Mouse (Mus musculus) hindbrain, embryonic 11.5 days (tissue): ENCODE measurements around the gene Polr2c. TPM values are rescaled to one million over a fixed set of nuclear protein-coding genes. Genes with fewer than 3 reads are reported as not detected.
A peak's percentile ranks its signal among the peaks of the same experiment; 100 is the strongest.

Source experiments
- ATAC-seq: fragments of 200-750 bp; cut with Nextera tagmentation; 2 replicates; pipeline ENCODE4 v1.8.0; 2017; ENCODE audit warnings: mild to moderate bottlenecking, moderate TSS enrichment, moderate library complexity; ENCODE audit not compliant: low FRiP score
- DNase-seq: peaks from one replicate; pipeline ENCODE4 v3.0.0-alpha.2; 2015; ENCODE audit warnings: low spot score
- H3K27ac ChIP-seq: fragments of 300-500 bp; sonication (generic); 2 replicates; pipeline ENCODE4 v1.5.1; 2014; ENCODE audit warnings: mild to moderate bottlenecking, low read depth, low read length
- H3K27me3 ChIP-seq: fragments of 300-500 bp; sonication (generic); 2 replicates; pipeline ENCODE4 v1.6.1; 2014; ENCODE audit warnings: mild to moderate bottlenecking, low read length, moderate library complexity, mixed read lengths; ENCODE audit not compliant: control insufficient read depth, insufficient read depth
- H3K36me3 ChIP-seq: fragments of 300-500 bp; sonication (generic); 2 replicates; pipeline ENCODE4 v1.6.1; 2014; ENCODE audit warnings: mild to moderate bottlenecking, low read length, moderate library complexity, mixed read lengths; ENCODE audit not compliant: control insufficient read depth, insufficient read depth
- H3K4me1 ChIP-seq: fragments of 300-500 bp; sonication (generic); replicated peaks from 2 replicates; pipeline ENCODE4 v1.6.1; 2014; ENCODE audit warnings: low read length, mixed read lengths; ENCODE audit not compliant: control insufficient read depth, insufficient read depth
- H3K4me2 ChIP-seq: fragments of 300-500 bp; sonication (generic); replicated peaks from 2 replicates; pipeline ENCODE4 v1.6.1; 2014; ENCODE audit warnings: mild to moderate bottlenecking, low read depth, low read length
- H3K4me3 ChIP-seq: fragments of 300-500 bp; sonication (generic); 2 replicates; pipeline ENCODE4 v1.5.1; 2014; ENCODE audit warnings: low read depth, low read length
- H3K9ac ChIP-seq: fragments of 300-500 bp; sonication (generic); 2 replicates; pipeline ENCODE4 v1.6.1; 2014; ENCODE audit warnings: low read depth, low read length
- H3K9me3 ChIP-seq: fragments of 300-500 bp; sonication (generic); 2 replicates; pipeline ENCODE4 v1.6.1; 2016; ENCODE audit warnings: low read length; ENCODE audit not compliant: control insufficient read depth
- WGBS: fragments of 180-500 bp; shearing (Covaris S2); extraction: QIAGEN DNeasy Blood & Tissue Kit; methylation state at CpG from one replicate; pipeline ENCODE4 v1.1.7; 2014; 5-methylcytosine and 5-hydroxymethylcytosine counted together
- polyA plus RNA-seq: library from polyadenylated mRNA; unstranded; fragments of >200 nt; fragmentation: Nextera tagmentation; extraction: Ambion mirVana; gene quantifications from 2 replicates; pipeline ENCODE4 v1.2.1, GENCODE M21; 2014

The Polr2c gene
- 159 and 165 TPM in 2 replicates for polyA plus RNA-seq

GRCm38 (mm10) chr8:94857346-94858173, at the start of gene Polr2c:
Gene Polr2c, plus strand, starts transcription at chr8:94857450.
- Histone ChIP-seq H3K4me2 (peak within 1 kb of the TSS; percentile 80), H3K36me3 (peaks cover 3% of the 10 kb centered on the region; the same call in 1 of the 2 replicates), H3K9ac (peak within 1 kb of the TSS; percentile 93), H3K27ac (peak within 1 kb of the TSS; percentile 42; the same call in 1 of the 2 replicates), H3K27me3 (no peaks in the 10 kb centered on the region), H3K9me3 (no peaks in the 10 kb centered on the region), H3K4me1 (no peaks in the 10 kb centered on the region; the same call in 1 of the 2 replicates), H3K4me3 (peak within 1 kb of the TSS; percentile 98)
- under 1% methylated on average over 68 of the region's 68 CpGs for WGBS
- ATAC-seq (peak; percentile 85), DNase-seq (peak; percentile 96)

DNA sequence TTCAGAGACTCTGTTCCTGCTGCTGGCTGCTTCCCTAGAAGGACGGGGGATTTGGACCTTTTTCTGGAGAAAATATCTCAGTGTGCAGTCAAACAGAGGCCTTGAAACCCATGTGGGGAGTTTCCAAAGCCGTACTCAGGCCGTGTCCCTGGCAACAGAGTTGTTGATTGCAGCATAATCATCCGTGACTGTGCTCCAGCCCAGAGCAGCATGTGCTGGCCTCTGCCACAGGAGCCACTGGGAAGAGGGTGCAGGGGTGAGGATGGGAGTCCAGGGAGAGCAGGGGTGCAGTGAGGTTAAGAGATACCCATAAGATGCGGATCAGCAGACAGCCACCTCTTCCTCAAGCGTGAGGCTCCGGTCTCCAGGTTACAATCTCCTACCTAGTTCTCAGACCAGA, 49.7 kb upstream of the Polr2c start:
- DNase-seq (no peak), ATAC-seq (no peak)
- Histone ChIP-seq H3K9ac (no peak overlapping the region), H3K4me3 (no peak overlapping the region), H3K27ac (no peak overlapping the region), H3K9me3 (no peaks in the 10 kb centered on the region), H3K36me3 (no peaks in the 10 kb centered on the region), H3K4me1 (no peaks in the 10 kb centered on the region), H3K27me3 (no peaks in the 10 kb centered on the region), H3K4me2 (no peak overlapping the region)
- WGBS = 61% methylated on average over 7 of the region's 7 CpGs

DNA sequence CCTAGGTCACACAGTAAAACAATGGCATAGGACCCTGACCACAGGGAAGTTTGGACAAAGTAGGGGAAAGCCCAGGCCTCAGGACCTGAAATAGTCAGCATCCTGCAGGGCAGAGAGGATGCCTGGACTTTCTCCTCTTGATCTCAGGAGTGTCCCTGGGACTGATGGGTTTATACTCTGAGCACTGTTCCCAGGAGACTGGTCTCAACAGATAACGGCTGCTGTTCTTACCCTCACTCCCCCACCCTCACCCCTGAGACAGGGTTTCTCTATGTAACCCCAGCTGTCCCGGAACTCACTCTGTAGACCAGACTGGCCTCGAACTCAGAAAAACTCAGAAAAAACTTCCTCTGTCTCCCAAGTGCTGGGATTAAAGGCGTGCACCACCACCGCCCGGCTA, 48.9 kb upstream of the Polr2c start:
- Histone ChIP-seq H3K9me3 (no peaks in the 10 kb centered on the region), H3K4me3 (no peak overlapping the region), H3K27me3 (no peaks in the 10 kb centered on the region), H3K9ac (no peak overlapping the region), H3K4me2 (no peak overlapping the region), H3K27ac (no peak overlapping the region), H3K4me1 (no peaks in the 10 kb centered on the region), H3K36me3 (no peaks in the 10 kb centered on the region)
- WGBS = 83% methylated on average over 6 of the region's 6 CpGs
- DNase-seq = no peak
- ATAC-seq = no peak

DNA sequence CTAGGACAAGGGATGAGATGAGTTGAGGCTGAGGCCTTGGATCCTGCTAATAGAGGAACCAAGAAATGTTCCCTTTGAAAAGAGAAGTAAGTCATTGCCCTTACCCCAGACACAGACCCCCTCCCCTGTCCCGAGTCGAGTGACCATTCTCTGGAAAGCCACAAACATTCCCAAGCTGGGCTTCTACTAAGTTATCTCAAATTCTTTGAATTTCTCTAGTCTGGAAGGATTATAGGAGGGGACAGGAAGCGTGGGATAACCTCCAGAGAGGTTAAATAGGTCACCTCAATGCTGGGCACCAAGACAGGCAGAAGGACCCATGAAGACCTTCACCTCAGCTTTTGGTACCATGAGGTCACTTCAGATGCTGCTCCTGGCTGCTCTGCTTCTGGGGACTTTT, 47.1 kb upstream of the Polr2c start, which contains the start of gene Ccl17:
Gene Ccl17 (plus strand): TSS at position 301 of the 400 bp plus-strand sequence.
- no peak within 1 kb of the TSS for H3K4me2 ChIP-seq
- no peak within 1 kb of the TSS for H3K27ac ChIP-seq
- H3K9me3 ChIP-seq = no peaks in the 10 kb centered on the region
- H3K9ac ChIP-seq = no peak within 1 kb of the TSS
- DNase-seq = no peak
- no peak within 1 kb of the TSS for H3K4me3 ChIP-seq
- 77% methylated on average over 3 of the region's 3 CpGs for WGBS
- no peaks in the 10 kb centered on the region for H3K27me3 ChIP-seq
- ATAC-seq = no peak
- H3K36me3 ChIP-seq = no peaks in the 10 kb centered on the region
- H3K4me1 ChIP-seq = no peaks in the 10 kb centered on the region

- Histone ChIP-seq H3K36me3 (no peaks in the 10 kb centered on the region), H3K9me3 (no peaks in the 10 kb centered on the region), H3K27me3 (no peaks in the 10 kb centered on the region), H3K27ac (no peak overlapping the region), H3K4me1 (no peaks in the 10 kb centered on the region), H3K9ac (no peak overlapping the region), H3K4me2 (no peak overlapping the region), H3K4me3 (no peak overlapping the region)
- DNase-seq = no peak
- WGBS = 81% methylated on average over 5 of the region's 5 CpGs
- ATAC-seq = no peak
Observed at GRCm38 (mm10) chr8:94810855-94811254, 46.4 kb upstream of the Polr2c start.

- ATAC-seq (no peak), DNase-seq (no peak)
- Histone ChIP-seq H3K4me3 (no peak overlapping the region), H3K9ac (no peak overlapping the region), H3K4me1 (no peaks in the 10 kb centered on the region), H3K27me3 (no peaks in the 10 kb centered on the region), H3K36me3 (no peaks in the 10 kb centered on the region), H3K4me2 (no peak overlapping the region), H3K9me3 (no peaks in the 10 kb centered on the region), H3K27ac (no peak overlapping the region)
- 80% methylated on average over 6 of the region's 6 CpGs for WGBS
Observed at GRCm38 (mm10) chr8:94811654-94812053, 45.6 kb upstream of the Polr2c start.

DNA sequence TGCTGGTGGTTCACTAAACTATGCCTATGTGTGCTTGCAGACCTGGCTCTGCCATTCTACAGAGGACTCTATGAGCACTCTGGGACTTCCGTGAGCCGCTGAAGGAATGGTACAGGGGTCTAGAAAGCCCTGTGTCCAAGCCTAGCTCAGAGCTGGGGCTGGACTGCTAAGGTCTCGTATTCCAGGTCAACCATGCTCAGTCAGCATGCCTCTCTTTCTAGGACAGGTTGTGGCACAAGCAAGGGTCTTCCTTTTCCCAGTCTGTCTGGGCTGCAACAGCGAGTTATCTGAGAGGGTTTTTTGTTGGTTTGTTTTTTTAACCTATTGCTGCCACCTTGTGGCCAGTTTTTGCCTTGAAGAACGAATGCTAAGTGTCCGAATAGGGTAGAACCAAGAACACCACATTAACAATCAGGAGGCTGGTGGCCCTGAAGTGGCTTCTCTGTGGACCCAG, 44.6 kb upstream of the Polr2c start:
- DNase-seq (peak; percentile 94), ATAC-seq (peak; percentile 66)
- WGBS = 26% methylated on average over 6 of the region's 6 CpGs
- H3K4me2 ChIP-seq = no peak overlapping the region
- no peak overlapping the region for H3K9ac ChIP-seq
- no peaks in the 10 kb centered on the region for H3K4me1 ChIP-seq
- H3K9me3 ChIP-seq = no peaks in the 10 kb centered on the region
- no peaks in the 10 kb centered on the region for H3K36me3 ChIP-seq
- H3K27ac ChIP-seq = no peak overlapping the region
- H3K4me3 ChIP-seq = no peak overlapping the region
- no peaks in the 10 kb centered on the region for H3K27me3 ChIP-seq

- DNase-seq (peak; percentile 69), ATAC-seq (no peak)
- Histone ChIP-seq H3K27me3 (no peaks in the 10 kb centered on the region), H3K9me3 (no peaks in the 10 kb centered on the region), H3K27ac (no peak overlapping the region), H3K4me2 (no peak overlapping the region), H3K4me1 (no peaks in the 10 kb centered on the region), H3K9ac (no peak overlapping the region), H3K4me3 (no peak overlapping the region), H3K36me3 (no peaks in the 10 kb centered on the region)
- 0% methylated on average over 1 of the region's 1 CpGs for WGBS
Observed at GRCm38 (mm10) chr8:94814556-94814955, 42.7 kb upstream of the Polr2c start.

- H3K9ac ChIP-seq = no peak overlapping the region
- no peaks in the 10 kb centered on the region for H3K27me3 ChIP-seq
- DNase-seq (no peak), ATAC-seq (no peak)
- H3K27ac ChIP-seq = no peak overlapping the region
- no peaks in the 10 kb centered on the region for H3K36me3 ChIP-seq
- H3K4me3 ChIP-seq = no peak overlapping the region
- H3K4me1 ChIP-seq = no peaks in the 10 kb centered on the region
- no peak overlapping the region for H3K4me2 ChIP-seq
- WGBS = 92% methylated on average over 11 of the region's 11 CpGs
- H3K9me3 ChIP-seq = no peaks in the 10 kb centered on the region
Observed at GRCm38 (mm10) chr8:94817933-94818332, 39.3 kb upstream of the Polr2c start.
